Mouse (Mus musculus) liver, adult (tissue): ENCODE measurements around the gene Dnph1.

ENCODE experiments used
- GATA4 ChIP-seq: IDR thresholded peaks from 2 replicates; pipeline ENCODE4 v1.6.1; 2014; ENCODE audit warnings: mild to moderate bottlenecking, low read length; ENCODE audit not compliant: insufficient replicate concordance

The Dnph1 gene

DNA sequence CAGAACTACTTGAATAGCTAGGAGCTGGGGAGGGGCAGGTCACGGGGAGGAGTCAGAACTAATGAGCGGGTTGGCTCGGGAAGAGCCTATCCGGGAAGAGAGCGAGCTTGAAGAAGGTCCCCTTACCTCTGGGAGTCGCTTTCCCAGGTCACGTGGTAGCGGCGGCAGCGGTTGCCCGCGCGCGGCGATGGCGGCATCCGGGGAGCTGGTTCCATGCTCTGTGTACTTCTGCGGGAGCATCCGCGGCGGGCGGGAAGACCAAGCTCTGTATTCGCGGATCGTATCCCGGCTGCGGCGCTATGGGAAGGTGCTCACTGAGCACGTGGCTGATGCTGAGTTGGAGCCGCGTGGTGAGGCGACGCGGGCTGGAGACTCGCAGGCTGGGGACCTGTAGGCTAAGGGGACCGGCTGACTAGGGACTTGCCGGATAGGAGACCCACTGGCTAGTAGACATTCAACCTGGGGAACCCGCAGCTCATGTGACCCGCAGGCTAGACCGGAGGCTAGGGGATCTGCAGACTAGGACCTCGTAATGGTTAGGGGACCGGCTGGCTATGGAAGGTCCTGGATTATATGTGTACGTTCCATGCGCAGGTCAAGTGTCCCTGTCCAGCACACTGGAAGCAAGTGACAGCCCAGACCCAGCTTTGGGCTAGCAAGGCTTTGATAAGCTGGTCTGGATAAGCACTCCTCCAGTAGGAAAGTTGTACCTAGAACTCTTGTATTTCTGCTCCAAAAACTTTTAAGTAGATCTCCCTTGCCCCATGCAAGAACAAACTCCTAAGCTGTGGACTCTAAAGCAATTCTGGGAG, at the start of gene Dnph1:
TSS of gene Dnph1 (plus strand) at position 89 of the 812 bp plus-strand sequence.
- no peak for TF ChIP-seq GATA4

DNA sequence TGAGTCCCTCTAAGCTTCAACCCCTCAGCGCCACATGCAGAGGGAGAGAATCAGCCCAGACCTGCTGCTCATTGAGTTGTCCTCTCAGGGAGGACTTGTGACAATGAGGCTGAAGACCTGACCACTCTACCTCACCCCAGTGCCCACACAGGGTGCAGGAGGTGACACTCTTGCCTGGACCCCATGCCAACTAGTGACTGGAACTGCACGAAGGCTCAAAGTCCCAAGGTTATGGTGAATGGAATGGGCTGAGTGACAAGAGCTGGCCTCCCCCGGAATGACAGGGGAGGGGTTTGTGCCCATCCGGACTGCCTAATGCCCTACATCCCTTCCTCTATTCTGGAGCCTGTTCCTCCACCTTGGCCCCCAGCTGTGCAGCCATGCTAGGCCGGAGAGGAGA, 43.8 kb upstream of the Dnph1 start:
- TF ChIP-seq GATA4 = no peak

DNA sequence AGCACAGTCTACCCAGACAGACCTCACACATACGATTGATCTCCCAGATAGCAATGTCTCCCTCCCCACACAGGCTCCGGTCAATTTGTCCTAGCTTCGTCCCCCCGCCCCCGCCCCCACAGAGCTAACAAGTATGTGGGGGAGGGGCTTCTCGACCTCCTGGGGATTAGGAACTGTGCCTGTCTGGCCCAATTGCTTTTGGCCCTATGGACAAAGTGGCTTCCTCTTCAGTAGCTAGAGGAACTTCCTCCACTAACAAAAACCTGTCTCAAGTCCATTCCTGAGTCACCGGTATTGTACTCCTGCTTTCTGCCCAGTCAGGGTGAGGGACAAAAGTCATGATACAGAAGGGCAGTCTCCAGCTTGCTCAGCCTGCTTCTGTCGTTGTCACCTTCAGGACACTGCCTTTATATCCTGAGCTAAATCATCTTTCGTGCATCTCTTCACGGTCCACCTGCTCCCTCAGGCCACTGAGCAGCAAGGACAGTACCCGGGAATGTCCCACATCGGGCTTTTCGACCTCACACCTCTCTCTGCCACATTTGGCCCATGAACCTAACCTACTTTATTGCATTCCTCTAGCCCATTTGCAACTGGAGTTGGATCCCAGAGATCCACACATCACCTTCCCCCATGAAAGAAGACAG, 43.1 kb upstream of the Dnph1 start:
- no peak for TF ChIP-seq GATA4

DNA sequence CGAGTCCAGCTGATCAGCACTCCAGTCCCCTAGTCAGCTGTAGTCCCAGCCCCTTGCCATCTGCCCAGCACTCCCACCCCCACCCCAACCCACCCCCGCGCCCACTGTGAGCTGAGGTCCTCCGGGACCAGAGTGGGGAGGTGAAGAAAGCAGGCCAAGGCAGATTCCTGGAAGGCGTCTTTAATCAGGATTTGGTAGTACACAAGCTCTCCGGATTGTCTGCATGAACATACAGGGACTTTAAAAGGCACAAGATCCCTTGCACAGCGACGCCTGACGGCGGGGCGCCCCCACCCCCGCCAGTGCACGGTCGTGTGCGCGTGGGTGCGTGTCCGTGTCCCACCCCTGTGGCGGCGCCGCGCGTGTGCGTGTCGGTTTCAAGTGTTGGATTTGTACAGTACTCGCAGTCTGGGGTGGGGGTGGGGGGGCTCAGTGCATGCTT, 42.5 kb upstream of the Dnph1 start:
- TF ChIP-seq GATA4 = no peak

DNA sequence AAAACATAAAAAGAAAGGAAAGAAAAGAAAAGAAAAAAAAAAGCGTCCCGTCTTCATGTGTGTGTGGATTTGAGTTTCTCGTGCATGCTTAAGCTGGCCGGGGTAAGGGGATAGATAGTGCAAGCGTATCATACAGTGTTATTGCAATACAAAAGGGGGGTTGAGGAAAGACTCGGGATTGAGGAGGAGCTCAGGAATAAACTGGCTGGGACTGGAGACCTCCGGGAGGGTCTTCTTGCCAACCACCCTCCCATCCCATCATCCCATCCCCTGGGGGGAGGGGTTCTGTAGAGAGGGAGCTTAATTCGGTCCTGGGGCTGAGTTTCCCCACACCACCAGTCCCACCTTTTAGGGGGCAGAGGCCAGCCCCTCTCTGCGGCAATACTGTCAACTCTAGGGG, 42.0 kb upstream of the Dnph1 start:
- no peak for TF ChIP-seq GATA4

DNA sequence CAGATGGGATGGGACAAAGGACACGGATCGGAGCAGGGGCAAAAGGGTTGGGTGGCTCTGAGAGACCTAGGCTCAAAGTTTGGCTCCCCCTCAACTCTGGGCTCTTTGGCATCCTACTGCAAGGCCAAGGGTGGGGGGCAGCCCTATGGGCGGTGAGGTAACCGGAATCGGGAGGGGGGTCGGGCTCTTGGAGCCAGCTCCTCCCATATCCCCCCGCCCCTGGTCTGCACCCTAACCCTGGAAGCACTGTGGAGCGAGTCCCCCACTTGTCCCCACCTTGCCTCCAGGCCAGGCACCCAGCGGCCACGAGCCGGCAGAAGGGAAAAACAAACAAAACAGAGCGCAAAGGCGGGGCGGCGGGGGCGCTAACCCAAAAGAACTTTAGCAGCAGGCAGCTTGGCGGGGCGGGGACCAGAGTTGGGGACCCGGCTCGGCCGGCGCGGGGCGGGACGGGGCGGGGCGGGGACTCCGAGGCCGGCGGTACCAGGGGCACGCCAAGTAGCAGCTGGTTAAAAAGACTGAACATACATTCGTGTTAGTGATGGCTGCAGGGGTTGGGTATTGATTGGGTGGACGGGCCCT, 41.3 kb upstream of the Dnph1 start:
- no peak for TF ChIP-seq GATA4

DNA sequence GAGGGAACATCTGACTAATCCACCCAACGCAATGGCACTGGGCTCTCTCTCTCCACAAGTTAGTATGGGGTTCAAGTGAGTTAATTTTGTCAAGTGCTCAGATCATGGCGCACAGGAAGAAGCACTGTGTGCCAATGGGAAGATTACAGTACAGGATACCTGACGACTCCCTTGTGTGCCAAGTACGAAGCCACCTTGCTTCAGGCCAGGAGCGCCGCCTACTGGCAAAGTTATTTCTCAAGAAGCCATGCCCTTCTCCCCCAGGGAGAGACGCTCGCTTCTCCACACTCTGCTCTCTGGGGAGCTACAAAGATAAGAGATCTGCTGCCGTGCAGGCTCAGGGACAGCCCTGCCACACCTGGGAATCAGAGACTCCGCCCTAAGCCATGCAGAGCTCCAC, 38.7 kb upstream of the Dnph1 start:
- no peak for TF ChIP-seq GATA4

DNA sequence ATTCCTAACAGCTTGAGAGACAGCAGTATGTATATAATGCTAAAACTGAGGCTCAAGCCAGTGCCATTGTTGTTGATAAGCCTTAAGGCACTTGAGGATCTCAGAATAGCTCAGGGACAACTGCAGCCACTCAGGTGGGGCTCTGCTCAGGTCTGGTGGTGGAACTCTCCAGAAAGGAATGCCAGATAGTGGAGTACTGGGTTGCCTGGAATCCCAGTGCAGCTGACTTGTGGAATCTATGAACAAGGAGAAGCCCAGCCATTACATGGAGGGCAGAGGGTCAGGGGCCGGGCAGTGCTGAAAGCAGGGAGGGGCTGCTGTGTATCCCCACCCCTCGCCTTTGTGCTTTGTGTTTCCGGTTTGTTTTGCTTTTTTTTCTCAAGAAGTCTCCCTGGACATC, 38.1 kb upstream of the Dnph1 start:
- no peak for TF ChIP-seq GATA4

DNA sequence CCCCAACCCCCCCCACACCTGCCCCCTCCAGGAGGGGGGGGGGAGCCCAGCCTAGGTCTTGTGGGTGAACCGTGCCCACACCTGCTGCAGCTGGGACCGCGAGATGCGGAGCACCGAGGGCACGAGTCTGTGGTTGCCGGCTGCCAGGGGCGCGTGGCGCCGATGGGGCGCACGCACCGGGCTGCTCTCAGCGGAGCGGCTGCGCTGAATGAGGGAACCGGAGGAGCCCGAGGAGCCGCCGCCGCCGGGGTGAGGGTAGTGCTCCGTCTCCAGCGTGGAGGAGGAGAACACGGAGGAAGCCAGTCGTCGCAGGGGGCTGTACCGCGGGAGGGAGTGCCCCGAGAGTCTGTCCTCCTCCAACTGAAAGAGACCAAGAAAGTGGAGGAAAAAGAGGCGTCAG, 35.8 kb upstream of the Dnph1 start:
- no peak for TF ChIP-seq GATA4

DNA sequence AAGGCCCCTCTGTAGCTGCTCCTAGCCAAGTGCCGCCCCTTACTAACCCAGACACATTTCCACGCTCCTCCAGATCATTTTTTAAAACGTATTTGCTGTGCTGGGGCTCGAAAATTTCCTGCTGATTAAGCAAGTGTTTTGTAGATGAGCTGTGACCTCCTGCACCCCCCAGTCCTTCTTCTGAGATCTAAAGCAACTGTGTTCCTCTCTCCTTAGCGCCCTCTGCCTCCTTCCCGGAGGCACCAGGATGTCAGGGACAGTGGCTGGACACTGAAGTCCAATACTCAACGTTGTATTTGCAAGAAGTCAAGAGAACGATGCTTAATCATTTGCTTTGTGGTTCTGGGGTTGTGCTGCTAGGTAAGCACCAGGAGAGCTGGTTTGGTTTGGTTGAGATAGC, 35.2 kb upstream of the Dnph1 start:
- TF ChIP-seq GATA4 = no peak

DNA sequence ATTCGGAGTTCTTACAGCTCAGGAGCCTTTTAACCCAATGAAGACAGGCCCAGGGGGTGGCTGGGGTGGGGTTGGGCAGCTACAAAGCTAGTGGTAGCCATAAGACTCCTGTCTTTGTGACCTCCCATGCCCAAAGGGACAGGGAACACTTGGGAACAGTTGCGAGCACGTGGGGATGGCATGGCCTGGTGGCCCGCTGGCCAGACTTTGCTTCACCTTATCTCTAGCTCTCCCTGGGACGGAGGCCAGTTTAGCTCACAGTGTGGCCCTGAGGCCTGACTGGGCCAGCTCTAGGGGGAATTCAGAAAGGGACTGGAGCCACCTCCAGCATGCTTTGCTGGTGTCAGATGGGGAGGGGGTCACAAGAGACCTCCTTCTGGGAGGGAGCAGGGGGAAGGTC, 34.3 kb upstream of the Dnph1 start:
- TF ChIP-seq GATA4 = peak; percentile 93; the same call in 1 of the 2 replicates

DNA sequence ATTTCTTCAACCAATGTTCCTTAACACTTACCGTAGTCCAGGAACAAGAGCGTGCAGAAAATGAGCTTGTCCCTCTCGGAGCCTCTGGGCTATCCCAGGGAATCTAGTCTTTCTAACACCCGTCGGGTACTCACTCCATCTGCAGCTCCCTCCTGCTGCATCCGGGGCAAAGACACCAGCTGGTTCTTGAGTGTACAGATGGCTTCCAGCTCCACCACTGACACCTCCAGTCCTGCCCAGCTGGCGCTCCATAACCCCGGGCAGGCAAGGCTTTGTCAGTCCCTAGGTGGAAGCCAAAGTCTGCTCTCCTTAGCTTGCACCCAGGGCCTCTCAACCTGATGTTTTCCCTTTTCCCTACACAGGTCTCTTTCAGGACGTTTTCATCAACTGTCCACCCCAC, 28.7 kb upstream of the Dnph1 start:
- no peak for TF ChIP-seq GATA4

DNA sequence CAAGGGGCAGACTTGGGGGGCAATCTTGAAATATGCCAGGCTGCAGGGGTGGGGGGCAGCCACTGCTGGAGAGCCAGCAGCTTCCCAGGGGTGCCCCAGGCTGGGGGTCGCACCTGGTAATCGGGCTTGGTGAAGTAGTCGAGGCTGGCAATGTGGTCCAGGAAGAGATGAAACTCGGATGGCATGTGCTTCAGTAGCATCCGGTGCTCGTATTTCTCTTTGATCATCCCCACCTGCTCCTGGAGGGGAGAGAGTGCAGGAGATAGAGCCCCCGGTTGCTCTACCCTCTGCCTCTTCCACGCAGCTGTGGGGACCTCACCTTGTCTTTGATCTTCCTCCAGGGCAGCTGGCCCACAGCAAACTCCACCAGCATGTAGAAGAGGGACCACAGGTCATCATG, 19.9 kb upstream of the Dnph1 start:
- TF ChIP-seq GATA4 = no peak

DNA sequence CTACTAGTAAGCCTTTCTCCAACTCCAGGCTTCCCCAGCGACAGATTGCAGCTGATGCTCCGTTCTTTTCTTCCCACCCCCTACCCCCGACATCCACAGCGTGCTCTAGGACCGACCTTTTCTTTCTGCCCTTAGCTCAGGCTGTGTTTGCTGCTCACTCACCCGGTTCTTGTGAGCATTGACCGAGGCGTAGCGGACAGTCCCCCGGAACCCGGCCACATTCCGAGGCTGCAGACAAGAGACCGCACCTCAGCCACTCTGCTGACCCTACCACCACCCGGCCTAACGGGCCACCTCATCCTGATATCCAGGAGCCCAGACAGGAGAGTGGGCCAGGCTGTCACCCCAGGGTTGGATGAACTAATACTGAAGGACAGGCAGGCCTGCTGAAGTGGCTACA, 19.2 kb upstream of the Dnph1 start:
- no peak for TF ChIP-seq GATA4

DNA sequence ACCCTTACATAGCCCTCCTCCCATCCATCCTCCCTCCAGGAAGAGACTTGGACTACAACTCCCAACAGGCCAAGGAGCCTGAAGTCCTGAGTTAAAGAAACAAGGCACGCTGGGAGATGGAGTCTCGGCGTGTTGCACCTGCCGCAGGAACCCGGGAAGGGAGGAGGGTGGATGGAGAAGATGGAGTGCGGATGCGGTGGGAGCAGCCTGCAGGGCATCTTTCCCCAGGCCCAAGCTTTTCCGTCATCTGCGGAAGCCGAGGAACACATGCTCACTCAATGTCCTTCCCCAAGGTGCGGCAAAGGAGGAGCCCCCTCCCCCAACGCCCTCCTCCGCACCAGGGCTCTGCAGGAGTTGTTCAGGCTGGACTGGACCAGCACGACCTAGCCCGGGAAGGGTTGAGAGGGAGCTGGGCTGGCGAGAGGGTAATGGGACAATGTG, 12.9 kb upstream of the Dnph1 start:
- TF ChIP-seq GATA4 = no peak

DNA sequence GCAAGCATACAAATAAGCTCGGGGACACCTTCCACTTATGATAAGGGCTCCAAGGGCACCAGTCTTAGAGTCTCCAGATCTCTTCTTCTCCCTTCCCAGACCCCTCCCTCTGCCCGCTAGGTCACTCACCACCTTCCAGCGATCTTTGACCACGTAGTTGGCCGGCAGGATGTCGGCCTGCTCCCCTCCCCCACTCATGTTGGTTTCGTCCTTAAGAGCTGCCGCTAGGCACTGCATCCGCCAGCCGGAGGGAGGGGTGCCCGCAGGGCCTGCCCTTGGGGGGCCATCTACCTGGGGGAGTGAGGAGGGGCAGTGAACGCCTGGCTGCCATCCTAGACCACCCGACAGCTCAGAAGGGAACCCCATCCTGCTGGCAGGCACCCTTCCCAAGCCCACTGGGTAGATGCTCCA, 12.5 kb upstream of the Dnph1 start:
- no peak for TF ChIP-seq GATA4
